Mouse (Mus musculus): ENCODE measurements around the gene Dhdds. TPM values are rescaled to one million over a fixed set of nuclear protein-coding genes. Genes with fewer than 3 reads are reported as not detected.

Gene Dhdds
- total RNA-seq, 2 experiments from 2014 or later, result 8.6 to 9.7 TPM

- DNase-seq (ENCODE audit: low spot score), result no peak
Observed at GRCm38 (mm10) chr4:133958884-133959283, 41.8 kb downstream of the Dhdds start.

DNA sequence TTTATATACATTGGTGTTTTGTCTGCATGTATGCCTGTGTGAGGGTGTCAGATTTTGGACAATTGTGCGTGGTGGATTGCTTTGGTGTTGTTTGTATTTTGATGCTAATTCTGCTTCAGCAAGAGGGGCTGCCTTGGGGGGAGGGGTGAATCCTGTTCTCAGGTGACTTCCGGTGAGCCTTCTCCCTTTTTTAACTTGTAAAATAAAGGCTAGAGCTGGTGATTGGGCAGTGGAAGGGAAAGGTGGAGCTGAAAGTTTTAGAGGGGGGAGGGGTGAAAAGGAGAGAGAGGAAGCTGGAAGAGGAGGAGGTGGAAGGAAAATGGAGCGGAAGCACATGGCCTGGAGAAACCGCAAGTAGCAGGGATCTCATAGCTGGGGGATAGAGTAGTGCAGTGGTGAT is 44.4 kb downstream of the Dhdds start:
- no peak for DNase-seq (ENCODE audit: low spot score)

- DNase-seq (ENCODE audit: low spot score), result no peak
Observed at GRCm38 (mm10) chr4:133946736-133947135, 54.0 kb downstream of the Dhdds start.

DNA sequence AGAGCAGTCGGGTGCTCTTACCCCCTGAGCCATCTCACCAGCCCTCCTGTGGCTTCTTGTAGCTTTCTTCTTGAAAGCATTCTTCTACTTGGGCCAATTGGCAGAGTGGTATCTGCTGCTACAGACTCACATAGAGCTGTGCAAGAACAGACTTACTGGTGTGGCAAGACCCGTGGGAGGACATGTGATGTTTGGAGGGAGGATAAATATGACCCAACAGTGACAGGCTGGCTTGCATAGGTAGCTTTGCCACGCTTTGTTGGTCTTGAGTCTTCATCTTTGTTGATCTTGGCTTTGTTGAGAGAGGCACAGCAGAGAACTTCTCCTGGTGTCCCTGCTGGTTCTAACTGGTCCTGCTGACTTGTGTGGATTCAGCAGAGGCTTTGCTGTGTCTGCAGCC is 56.9 kb downstream of the Dhdds start:
- DNase-seq (ENCODE audit: low spot score), result no peak

GRCm38 (mm10) chr4:133942679-133943078 is 58.0 kb downstream of the Dhdds start:
- no peak for DNase-seq (ENCODE audit: low spot score)

- DNase-seq (ENCODE audit: low spot score), result peak; percentile 16
Observed at GRCm38 (mm10) chr4:133941576-133941975, 59.1 kb downstream of the Dhdds start.

GRCm38 (mm10) chr4:133940386-133941260 is 60.1 kb downstream of the Dhdds start:
- no peak for DNase-seq (ENCODE audit: low spot score)

- no peak for DNase-seq (ENCODE audit: low spot score)
Observed at GRCm38 (mm10) chr4:133938077-133938476, 62.6 kb downstream of the Dhdds start.

DNA sequence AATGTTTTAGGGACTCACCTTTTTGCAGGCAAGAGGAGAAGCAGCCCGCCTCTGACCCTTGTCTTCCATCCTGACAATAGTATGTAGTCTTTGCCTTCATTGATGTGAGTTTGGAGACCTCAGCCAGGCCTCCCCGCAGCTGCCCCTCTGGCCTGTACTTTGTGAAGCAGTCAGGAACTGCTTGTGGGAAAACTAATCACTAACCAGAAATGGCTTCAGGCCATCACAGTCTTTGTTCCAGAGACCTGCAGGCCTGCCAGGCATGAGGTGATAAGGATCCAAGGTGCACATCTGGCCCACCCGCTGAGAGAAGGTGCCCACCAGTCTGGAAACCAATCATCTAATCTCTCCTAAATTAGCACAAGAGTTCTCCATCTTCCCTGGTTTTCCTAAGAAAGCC is 68.9 kb downstream of the Dhdds start:
- DNase-seq (ENCODE audit: low spot score), result no peak

DNA sequence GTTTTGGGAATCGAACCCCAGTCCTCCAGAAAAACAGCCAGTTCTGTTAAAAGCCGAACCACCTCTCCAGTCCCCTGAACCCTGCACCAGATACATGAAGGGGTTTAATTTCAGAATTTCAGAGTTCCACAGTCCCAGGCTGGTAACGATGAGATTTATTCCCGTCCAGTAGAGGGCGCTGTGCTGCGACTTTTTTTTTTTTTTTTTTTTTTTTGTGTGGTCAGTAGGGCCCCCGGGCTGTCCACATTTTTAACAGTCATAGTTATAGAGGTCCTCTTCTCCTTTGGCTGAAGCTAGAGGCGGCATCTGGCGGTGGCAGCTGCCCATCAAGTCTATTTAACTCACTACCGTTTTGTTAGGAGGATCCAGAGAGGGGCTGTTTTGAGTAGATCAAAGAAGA is 69.4 kb downstream of the Dhdds start:
- no peak for DNase-seq (ENCODE audit: low spot score)

DNA sequence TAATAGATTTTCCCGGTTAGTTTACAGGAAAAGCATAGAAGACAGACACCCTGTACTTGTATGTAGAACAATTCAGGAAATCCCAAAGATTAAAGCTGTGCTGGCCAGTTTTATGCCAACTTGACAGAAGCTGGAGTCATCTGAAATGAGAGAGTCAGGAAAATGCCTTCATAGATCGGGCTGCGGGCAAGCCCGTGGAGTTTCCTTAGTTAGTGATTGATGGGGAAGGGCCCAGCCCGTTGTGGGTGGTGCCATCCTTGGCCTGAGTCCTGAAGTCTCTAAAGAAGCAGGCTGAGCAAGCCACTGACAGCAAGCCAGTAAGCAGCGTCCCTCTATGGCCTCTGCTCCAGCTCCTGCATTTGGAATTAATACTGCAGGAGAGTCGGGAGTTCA is 71.4 kb downstream of the Dhdds start:
- no peak for DNase-seq (ENCODE audit: low spot score)

DNA sequence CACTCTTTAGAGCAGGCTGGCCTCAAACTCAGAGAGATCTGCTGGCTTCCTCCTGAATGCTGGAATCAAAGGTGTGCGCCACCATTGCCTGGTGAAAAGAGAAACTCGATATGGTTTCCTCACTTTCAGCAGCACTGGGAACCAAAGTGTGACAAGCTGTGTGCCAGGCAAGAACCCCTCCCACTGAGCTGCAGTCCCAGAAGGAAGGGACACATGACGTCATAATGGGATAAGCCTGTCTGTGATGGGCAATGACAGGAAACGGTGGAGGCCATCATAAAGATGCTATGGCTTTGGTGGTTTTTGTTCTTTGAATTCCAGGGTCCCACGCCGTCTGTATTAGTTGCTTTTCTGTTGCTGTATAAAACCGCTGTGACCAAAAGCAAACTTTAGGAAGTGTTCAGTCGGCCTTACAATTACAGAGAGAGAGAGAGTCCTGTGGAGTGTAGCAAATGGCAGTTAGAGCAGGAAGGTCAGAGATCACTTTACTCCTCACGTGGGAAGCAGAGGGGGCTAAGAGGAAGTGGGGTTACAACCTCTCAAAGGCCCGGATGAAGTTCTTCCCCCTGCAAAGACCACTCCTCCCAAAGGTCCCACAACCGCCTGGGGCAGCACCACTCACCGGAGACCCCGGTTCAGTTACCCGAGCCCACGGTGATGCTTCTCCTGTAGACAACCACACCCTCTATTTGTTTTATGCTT is 72.0 kb downstream of the Dhdds start:
- DNase-seq (ENCODE audit: low spot score), result no peak

- DNase-seq (ENCODE audit: low spot score), result no peak
Observed at GRCm38 (mm10) chr4:133925204-133925603, 75.5 kb downstream of the Dhdds start.

DNA sequence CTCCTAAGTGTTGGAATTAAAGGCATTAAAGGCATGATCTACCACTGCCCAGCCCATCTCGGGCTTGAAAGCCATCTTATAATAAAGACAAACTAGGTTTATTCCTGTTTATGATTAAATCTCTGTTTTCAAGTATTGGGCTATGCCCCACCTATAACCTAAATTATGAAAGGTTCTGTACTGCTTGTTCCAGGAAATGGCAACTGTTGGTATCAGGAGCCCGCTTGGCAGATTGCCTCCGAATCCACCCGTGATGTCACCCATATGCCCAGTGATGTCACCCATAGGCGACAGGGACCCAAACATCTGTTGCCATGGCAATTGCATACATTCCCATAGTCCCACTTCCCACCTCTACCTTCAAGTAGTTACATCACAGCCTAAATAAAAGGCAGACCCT is 77.0 kb downstream of the Dhdds start:
- no peak for DNase-seq (ENCODE audit: low spot score)

Other genes starting within 250 kb of the Dhdds start
- gene Arid1a, start 244.1 kb downstream of the Dhdds start, total RNA-seq (2021), result 10 to 100 TPM; 22.4 to 26.6 TPM
- 1 to 10 TPM; 4.8 to 5.0 TPM for gene Rps6ka1, start 113.1 kb downstream of the Dhdds start, total RNA-seq (2021)
- gene Hmgn2, start 32.3 kb downstream of the Dhdds start, total RNA-seq (2021), result 10 to 100 TPM; 36.3 to 50.4 TPM
- gene Lin28a, start 17.9 kb upstream of the Dhdds start, total RNA-seq (2021), result under 1 TPM; 0.30 to 0.43 TPM
- gene Zfp683, start 52.9 kb upstream of the Dhdds start, total RNA-seq (2021), result not detected
- gene Crybg2, start 59.9 kb upstream of the Dhdds start, total RNA-seq (2021), result under 1 TPM in 1 of 2 experiments, not detected in 1; 0.07 TPM
- gene Cd52, start 94.2 kb upstream of the Dhdds start, total RNA-seq (2021), result under 1 TPM; 0.84 to 1.00 TPM
- 1 to 10 TPM; 1.3 to 1.6 TPM for gene Ubxn11, start 101.7 kb upstream of the Dhdds start, total RNA-seq (2021)
- gene Sh3bgrl3, start 127.9 kb upstream of the Dhdds start, total RNA-seq (2021), result 10 to 100 TPM; 14.1 to 19.8 TPM
- 10 to 100 TPM; 58.4 to 80.2 TPM for gene Cep85, start 186.2 kb upstream of the Dhdds start, total RNA-seq (2021)
- not detected for gene Gm7534, start 202.1 kb upstream of the Dhdds start, total RNA-seq (2021)
- 1 to 10 TPM in 1 of 2 experiments, under 1 TPM in 1; 0.84 to 2.9 TPM for gene Catsper4, start 226.5 kb upstream of the Dhdds start, total RNA-seq (2021)
- 10 to 100 TPM; 44.4 to 65.0 TPM for gene Cnksr1, start 237.5 kb upstream of the Dhdds start, total RNA-seq (2021)
- under 1 TPM; 0.69 to 0.73 TPM for gene E130218I03Rik, start 242.7 kb upstream of the Dhdds start, total RNA-seq (2021)
- 1 to 10 TPM; 4.7 to 5.7 TPM for gene Zfp593, start 244.7 kb upstream of the Dhdds start, total RNA-seq (2021)
- gene Gm30191, start 246.0 kb upstream of the Dhdds start, total RNA-seq (2021), result not detected